Mouse (Mus musculus): ENCODE results near the gene Rfx1.

The Rfx1 gene

DNA sequence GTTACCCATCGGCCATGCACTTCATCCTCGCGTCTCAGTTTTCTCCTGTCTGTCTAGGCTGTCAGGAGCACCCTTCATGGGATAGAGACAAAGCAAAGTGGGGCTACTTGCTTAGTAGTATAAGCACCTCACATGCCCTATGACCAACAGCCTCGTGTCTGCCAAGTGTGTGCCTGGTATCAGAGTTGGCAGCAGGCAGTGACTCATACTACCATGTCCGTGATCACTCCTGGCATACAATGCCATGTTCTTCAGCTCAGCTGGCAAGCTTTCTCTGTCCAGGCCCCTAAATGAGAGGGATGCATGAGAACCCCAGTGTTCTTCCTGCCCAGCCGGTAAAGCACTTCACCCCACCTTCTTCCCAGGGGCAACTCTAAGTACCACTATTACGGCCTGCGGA lies 24.0 kb downstream of the Rfx1 start:
- in situ Hi-C loops (cut with MboI): no loop called here

- in situ Hi-C loops (cut with MboI): no loop called here
Measured at GRCm38 (mm10) chr8:84096061-84096460, 29.4 kb downstream of the Rfx1 start.

- in situ Hi-C loops (cut with MboI): no loop called here
Measured at GRCm38 (mm10) chr8:84098376-84098775, 31.7 kb downstream of the Rfx1 start.

- in situ Hi-C loops (cut with MboI): no loop called here
Measured at GRCm38 (mm10) chr8:84101476-84102270, 35.0 kb downstream of the Rfx1 start.

- in situ Hi-C loops (cut with MboI): no loop called here
Measured at GRCm38 (mm10) chr8:84103601-84104000, 37.0 kb downstream of the Rfx1 start.

GRCm38 (mm10) chr8:84104221-84104620 lies 37.6 kb downstream of the Rfx1 start:
- in situ Hi-C loops (cut with MboI): no loop called here

DNA sequence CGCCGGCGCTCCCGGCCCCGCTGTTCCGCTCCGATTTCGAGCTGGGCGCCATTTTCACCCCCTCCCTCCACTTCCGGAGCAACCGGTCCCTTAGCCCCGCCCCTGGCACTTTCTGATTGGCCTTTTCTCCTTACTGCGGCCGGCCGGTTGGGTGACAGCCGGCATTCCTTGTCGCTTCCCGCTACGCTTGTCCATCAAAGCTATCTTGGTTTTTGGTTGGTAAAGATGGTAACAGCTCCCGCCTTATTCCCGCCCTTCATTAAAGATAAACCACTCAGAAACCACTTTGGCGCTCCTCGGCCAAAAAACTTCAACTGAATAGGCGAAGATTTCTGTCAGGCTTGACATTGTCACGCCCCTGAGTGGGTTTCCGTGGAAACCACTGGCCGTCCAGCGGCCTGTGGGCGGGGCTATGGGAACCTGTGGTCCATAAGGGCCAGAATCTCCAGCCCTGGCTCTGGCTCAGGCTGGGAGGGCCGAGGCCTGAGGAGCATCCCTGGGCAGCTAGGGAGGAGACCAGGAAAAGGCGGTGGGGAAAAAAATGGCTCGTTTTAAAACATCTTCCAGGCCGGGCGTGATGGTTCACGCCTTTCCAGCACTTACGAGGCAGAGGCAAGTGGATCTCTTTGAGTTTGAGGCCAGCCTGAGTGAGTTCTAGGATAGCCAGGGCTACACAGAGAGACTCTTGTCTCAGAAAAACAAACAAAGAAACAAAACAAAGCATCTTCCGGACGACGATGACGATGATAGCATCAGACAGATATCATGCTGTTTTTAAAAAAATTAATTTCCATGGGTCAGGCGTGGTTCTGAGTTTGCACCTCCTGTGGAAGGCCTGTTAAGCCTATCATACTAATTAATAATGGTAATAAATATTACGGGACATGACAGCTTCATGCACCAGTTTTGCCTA lies 38.3 kb downstream of the Rfx1 start, which contains the start of gene Dcaf15:
TSS of gene Dcaf15 (minus strand) at position 72 of the 913 bp plus-strand sequence.
- in situ Hi-C loops (cut with MboI): no loop called here

DNA sequence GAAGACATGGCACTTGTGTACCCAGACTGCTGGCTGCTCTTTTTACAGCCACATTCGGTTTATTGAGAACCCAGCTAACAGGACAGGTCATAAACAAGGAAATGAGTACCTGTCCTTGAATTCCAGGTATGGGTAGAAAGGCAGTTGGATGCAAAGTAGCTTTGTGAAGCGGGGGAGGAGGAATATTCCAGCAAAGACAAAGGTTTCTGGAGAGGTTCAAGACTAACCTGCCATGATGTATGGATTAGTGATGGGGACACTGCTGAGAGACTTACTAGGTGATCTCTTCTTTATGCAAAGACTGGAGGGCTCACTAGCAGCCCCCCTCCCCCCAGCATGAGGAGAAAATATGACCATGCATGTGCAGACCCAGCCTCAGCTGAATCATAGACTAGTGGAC lies 39.0 kb downstream of the Rfx1 start:
- in situ Hi-C loops (cut with MboI): no loop called here

DNA sequence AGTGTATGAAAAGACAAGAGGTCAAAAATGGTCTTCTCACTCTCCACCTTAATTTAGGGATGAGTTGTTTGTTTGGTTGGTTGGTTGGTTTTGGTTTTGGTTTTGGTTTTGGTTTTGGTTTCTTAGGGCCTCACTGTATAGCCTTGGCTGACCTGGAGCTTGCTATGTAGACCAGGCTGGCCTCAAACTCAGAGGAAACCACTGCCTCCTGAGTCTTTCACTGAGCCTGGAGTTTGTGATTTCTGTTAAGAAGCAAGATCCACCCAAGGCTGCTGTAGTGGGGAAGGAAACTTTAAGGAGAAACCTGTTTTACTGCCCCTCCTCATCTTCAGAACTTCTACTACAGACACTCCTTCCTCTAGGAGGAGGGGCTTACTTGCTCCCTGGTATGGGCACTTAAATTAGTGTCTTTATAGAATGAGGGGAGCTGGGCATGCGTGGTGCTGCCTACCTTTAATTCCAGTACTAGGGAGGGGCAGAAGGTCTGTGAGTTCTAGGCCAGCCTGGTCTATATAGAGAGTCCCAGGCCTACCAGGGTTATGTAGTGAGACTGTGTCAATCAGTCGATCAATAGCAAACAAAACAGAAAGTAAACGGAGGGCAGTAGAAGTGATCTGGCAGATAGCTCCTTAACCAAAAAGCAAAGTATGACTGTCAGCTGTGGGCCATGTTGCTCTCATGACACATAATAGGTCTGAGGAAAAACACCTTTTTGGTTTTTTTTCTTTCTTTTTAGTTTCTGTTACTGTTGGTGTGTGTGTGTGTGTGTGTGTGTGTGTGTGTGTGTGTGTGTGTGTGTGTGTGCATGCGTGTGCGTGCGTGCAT lies 39.8 kb downstream of the Rfx1 start:
- in situ Hi-C loops (cut with MboI): no loop called here

GRCm38 (mm10) chr8:84115646-84116045 lies 49.0 kb downstream of the Rfx1 start:
- in situ Hi-C loops (cut with MboI): no loop called here

GRCm38 (mm10) chr8:84122151-84122550 lies 55.5 kb downstream of the Rfx1 start:
- in situ Hi-C loops (cut with MboI): no loop called here

DNA sequence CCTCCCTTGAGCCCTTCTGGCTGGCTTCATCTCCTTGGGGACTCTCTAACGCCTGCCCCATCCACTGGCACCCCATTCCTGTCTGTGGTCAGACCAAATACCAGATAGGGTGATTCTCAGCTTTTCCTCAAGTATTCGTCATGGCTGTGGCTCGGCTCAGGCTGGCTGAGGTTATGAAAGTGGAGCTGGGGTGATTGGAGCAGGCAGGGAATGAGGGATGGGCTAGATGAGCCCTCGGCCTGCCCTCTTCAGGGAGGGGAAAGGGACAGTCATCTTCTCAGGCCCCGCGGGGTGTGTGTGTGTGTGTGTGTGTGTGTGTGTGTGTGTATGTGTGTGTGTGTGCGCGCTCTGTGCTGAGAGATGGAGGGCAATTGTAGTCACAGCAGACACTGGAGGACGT lies 59.0 kb downstream of the Rfx1 start, which contains the start of gene Podnl1:
TSS of gene Podnl1 (plus strand) at position 334 of the 400 bp plus-strand sequence.
- in situ Hi-C loops (cut with MboI): no loop called here

- in situ Hi-C loops (cut with MboI): no loop called here
Measured at GRCm38 (mm10) chr8:84126742-84127141, 60.1 kb downstream of the Rfx1 start.

- in situ Hi-C loops (cut with MboI): no loop called here
Measured at GRCm38 (mm10) chr8:84127202-84127901, 60.7 kb downstream of the Rfx1 start.

DNA sequence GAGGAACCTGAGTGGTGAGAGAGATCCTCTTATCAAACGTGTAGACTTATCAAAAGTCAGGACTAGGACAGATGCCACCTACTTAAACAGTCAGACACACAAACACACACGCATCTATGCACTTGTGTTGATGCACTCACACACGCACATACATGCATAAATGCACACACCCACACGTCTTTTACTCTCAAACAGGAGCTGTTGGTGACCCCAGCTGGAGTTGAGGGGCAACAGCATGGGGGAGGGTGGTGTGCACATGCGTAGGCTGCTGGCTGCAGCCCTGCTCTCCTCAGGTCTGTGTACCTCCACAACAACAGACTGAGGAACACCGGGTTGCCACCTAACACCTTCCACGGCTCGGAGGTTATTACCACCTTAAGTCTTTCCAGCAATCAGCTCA lies 61.6 kb downstream of the Rfx1 start:
- in situ Hi-C loops (cut with MboI): no loop called here

- in situ Hi-C loops (cut with MboI): no loop called here
Measured at GRCm38 (mm10) chr8:84130806-84131205, 64.2 kb downstream of the Rfx1 start.

DNA sequence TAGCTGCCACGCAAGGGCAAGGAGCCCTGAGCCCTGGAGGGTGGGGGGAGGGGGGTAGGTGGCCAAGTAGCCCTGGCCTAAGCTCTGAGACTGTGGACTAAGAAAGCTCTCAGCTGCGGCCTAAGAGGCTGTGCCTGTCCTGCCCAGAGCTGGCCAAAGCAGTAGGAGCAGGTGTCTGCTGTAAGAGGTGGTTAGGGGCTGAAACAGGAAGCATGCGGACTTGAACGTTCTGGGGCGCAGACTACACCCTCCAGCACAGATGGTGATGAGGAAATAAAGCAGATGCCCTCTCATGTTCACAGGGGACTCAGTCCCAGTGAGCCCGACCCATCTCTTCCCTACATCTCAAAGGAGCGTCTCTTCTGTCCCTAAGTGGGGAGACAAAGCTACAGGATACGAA lies 65.6 kb downstream of the Rfx1 start:
- in situ Hi-C loops (cut with MboI): no loop called here

DNA sequence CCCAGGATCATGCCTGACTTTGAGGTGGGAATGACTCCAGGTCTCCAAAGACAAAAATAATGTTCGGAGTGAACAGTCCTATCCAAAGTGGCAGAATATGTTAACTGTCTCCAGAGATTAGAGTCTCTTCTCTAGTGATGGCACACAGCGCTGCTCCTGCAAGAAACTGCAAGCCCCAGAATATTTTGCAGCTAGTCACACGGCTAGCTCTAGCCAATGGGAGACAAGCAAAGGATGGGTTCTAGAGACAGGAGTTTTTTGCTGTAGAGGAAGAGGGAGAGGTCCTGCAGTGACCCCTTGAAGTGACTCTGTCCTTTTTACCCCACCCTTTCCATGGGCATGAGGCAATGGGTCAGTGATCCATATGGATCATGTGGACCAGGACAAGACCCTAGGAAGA lies 71.2 kb downstream of the Rfx1 start:
- in situ Hi-C loops (cut with MboI): no loop called here

GRCm38 (mm10) chr8:84140838-84141237 lies 74.2 kb downstream of the Rfx1 start:
- in situ Hi-C loops (cut with MboI): no loop called here

- in situ Hi-C loops (cut with MboI): no loop called here
Measured at GRCm38 (mm10) chr8:84144636-84145245, 78.1 kb downstream of the Rfx1 start.
